Mouse (Mus musculus) small intestine, adult 2 months (tissue): ENCODE measurements around the gene Myh14. TPM values are rescaled to one million over a fixed set of nuclear protein-coding genes. Genes with fewer than 3 reads are reported as not detected.

Experiments used
- H3K27ac ChIP-seq: fragments of 200-500 bp; 2 replicates; pipeline ENCODE4 v1.5.1; 2012; ENCODE audit warnings: low read depth, low read length, control low read depth, inconsistent platforms; ENCODE audit not compliant: insufficient read depth
- H3K27me3 ChIP-seq: fragments of 200-500 bp; 2 replicates; pipeline ENCODE4 v1.6.1; 2012; ENCODE audit warnings: mild to moderate bottlenecking, moderate library complexity, low read length, inconsistent platforms; ENCODE audit not compliant: control insufficient read depth, insufficient read depth
- H3K36me3 ChIP-seq: fragments of 200-500 bp; 2 replicates; pipeline ENCODE4 v1.6.1; 2012; ENCODE audit warnings: mild to moderate bottlenecking, low read length, control low read depth, inconsistent platforms; ENCODE audit not compliant: control insufficient read depth, insufficient read depth
- H3K4me1 ChIP-seq: fragments of 200-500 bp; 2 replicates; pipeline ENCODE4 v1.6.1; 2012; ENCODE audit warnings: low read length, inconsistent platforms, mixed read lengths; ENCODE audit not compliant: control insufficient read depth, insufficient read depth, insufficient read length
- H3K4me3 ChIP-seq: fragments of 200-500 bp; 2 replicates; pipeline ENCODE4 v1.5.1; 2012; ENCODE audit warnings: low read depth, mild to moderate bottlenecking, control low read depth, inconsistent platforms, low read length, moderate library complexity
- CTCF ChIP-seq: fragments of 200-500 bp; IDR thresholded peaks from 2 replicates; pipeline ENCODE4 v1.5.1; 2012; ENCODE audit warnings: low read depth, mild to moderate bottlenecking, control low read depth, inconsistent platforms, low read length, moderate library complexity, mixed read lengths; ENCODE audit not compliant: insufficient replicate concordance, insufficient read length; ENCODE audit errors: extremely low read depth
- POLR2A ChIP-seq: fragments of 200-500 bp; IDR thresholded peaks from 2 replicates; pipeline ENCODE4 v1.6.1; 2012; ENCODE audit warnings: low read depth, mild to moderate bottlenecking, control low read depth, inconsistent platforms, low read length, moderate library complexity
- WGBS: fragments of 180-500 bp; shearing (Covaris S2); methylation state at CpG from one replicate; pipeline ENCODE4 v1.1.7; 2018; 5-methylcytosine and 5-hydroxymethylcytosine counted together
- polyA plus RNA-seq: library from polyadenylated mRNA; depleted of rRNA; stranded (reverse); fragments of >200 nt; gene quantifications from 2 replicates; pipeline ENCODE4 v1.2.3, GENCODE M21; 2012

Gene Myh14
- polyA plus RNA-seq, 1 experiment, result 563 TPM

- H3K36me3 ChIP-seq, result no peaks in the 10 kb centered on the region
- 70% methylated on average over 5 of the region's 5 CpGs for WGBS
- peaks cover 10% of the 10 kb centered on the region for H3K4me1 ChIP-seq
- no peak overlapping the region for H3K4me3 ChIP-seq
- H3K27me3 ChIP-seq, result no peaks in the 10 kb centered on the region
- TF ChIP-seq POLR2A (no peak), CTCF (no peak)
- no peak overlapping the region for H3K27ac ChIP-seq
Observed at GRCm38 (mm10) chr7:44672193-44672592, 1.6 kb upstream of the Myh14 start.

GRCm38 (mm10) chr7:44669103-44669502 is 1.5 kb downstream of the Myh14 start:
- peaks cover 9% of the 10 kb centered on the region for H3K36me3 ChIP-seq
- TF ChIP-seq POLR2A (peak; percentile 92), CTCF (no peak)
- peak overlapping the region; percentile 100 for H3K27ac ChIP-seq
- peaks cover 14% of the 10 kb centered on the region for H3K4me1 ChIP-seq
- 11% methylated on average over 21 of the region's 21 CpGs for WGBS
- peak overlapping the region; percentile 88 for H3K4me3 ChIP-seq
- no peaks in the 10 kb centered on the region for H3K27me3 ChIP-seq

- Histone ChIP-seq H3K4me3 (peak overlapping the region; percentile 88), H3K27me3 (no peaks in the 10 kb centered on the region), H3K27ac (peak overlapping the region; percentile 100), H3K4me1 (peaks cover 14% of the 10 kb centered on the region), H3K36me3 (peaks cover 16% of the 10 kb centered on the region)
- WGBS, result 22% methylated on average over 13 of the region's 13 CpGs
- TF ChIP-seq CTCF, result no peak
- TF ChIP-seq POLR2A, result peak; percentile 69
Observed at GRCm38 (mm10) chr7:44667996-44668738, 2.5 kb downstream of the Myh14 start.

GRCm38 (mm10) chr7:44666462-44666861 is 4.2 kb downstream of the Myh14 start:
- no peak for TF ChIP-seq POLR2A
- TF ChIP-seq CTCF, result peak; percentile 57; the same call in 1 of the 2 replicates
- Histone ChIP-seq H3K4me3 (peak overlapping the region; percentile 24; the same call in 1 of the 2 replicates), H3K27ac (peak overlapping the region; percentile 100; the same call in 1 of the 2 replicates), H3K4me1 (peaks cover 12% of the 10 kb centered on the region), H3K36me3 (peaks cover 26% of the 10 kb centered on the region), H3K27me3 (no peaks in the 10 kb centered on the region)
- WGBS, result 68% methylated on average over 2 of the region's 2 CpGs

GRCm38 (mm10) chr7:44664731-44665130 is 5.9 kb downstream of the Myh14 start:
- H3K27ac ChIP-seq, result no peak overlapping the region
- TF ChIP-seq POLR2A (no peak), CTCF (no peak)
- WGBS, result 44% methylated on average over 11 of the region's 11 CpGs

GRCm38 (mm10) chr7:44663546-44663945 is 7.1 kb downstream of the Myh14 start:
- Histone ChIP-seq H3K36me3 (peaks cover 52% of the 10 kb centered on the region), H3K4me1 (peaks cover 4% of the 10 kb centered on the region; the same call in 1 of the 2 replicates), H3K4me3 (no peak overlapping the region), H3K27me3 (no peaks in the 10 kb centered on the region), H3K27ac (no peak overlapping the region)
- TF ChIP-seq CTCF (no peak), POLR2A (no peak)
- 78% methylated on average over 5 of the region's 5 CpGs for WGBS

More at GRCm38 (mm10) chr7:44664731-44665130, 5.9 kb downstream of the Myh14 start:
- Histone ChIP-seq H3K4me1 (peaks cover 4% of the 10 kb centered on the region; the same call in 1 of the 2 replicates), H3K27me3 (no peaks in the 10 kb centered on the region), H3K36me3 (peaks cover 41% of the 10 kb centered on the region), H3K4me3 (0 out of 2 replicates have a peak overlapping the region, but pooled peaks have one; percentile 18)

GRCm38 (mm10) chr7:44662569-44662968 is 8.1 kb downstream of the Myh14 start:
- no peaks in the 10 kb centered on the region for H3K27me3 ChIP-seq
- no peak overlapping the region for H3K27ac ChIP-seq
- WGBS, result 13% methylated on average over 3 of the region's 3 CpGs
- TF ChIP-seq CTCF, result no peak
- no peak for TF ChIP-seq POLR2A
- peaks cover 58% of the 10 kb centered on the region for H3K36me3 ChIP-seq
- peaks cover 4% of the 10 kb centered on the region; the same call in 1 of the 2 replicates for H3K4me1 ChIP-seq
- H3K4me3 ChIP-seq, result no peak overlapping the region
